Mouse (Mus musculus): ENCODE results near the gene Fam129b.

Gene Fam129b

DNA sequence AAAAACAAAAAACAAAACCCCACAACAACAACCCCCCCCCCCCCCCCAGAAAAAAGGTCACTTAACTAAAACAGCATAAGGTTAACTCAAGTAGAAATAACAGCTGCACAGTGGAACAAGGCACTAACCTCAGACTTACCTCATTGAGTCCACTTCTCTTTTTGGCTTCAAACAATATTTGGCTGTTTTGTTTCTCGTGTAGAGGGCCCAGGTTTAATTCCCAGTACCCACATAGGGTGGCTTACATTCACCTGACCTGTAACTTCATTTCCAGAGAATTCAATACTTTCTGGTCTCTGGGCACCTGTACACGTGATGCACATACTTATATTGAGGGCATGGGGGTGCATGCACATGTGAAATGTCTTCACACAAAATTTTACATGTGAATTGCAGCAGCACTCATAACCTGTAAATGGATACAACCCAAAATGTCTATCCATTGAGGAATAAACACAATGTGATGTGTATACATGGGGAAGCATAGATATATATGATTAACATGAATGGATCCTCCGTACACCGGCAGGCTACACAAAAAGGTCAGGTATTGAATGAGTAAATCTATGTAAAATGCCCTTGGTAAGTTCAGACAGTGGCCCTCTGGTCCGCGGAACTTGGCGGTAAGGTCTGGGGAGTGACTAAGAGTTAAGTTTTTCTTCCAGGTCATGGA is 89.7 kb downstream of the Fam129b start:
- DNase-seq (ENCODE audit: low spot score in 2 of 2): no peak

DNA sequence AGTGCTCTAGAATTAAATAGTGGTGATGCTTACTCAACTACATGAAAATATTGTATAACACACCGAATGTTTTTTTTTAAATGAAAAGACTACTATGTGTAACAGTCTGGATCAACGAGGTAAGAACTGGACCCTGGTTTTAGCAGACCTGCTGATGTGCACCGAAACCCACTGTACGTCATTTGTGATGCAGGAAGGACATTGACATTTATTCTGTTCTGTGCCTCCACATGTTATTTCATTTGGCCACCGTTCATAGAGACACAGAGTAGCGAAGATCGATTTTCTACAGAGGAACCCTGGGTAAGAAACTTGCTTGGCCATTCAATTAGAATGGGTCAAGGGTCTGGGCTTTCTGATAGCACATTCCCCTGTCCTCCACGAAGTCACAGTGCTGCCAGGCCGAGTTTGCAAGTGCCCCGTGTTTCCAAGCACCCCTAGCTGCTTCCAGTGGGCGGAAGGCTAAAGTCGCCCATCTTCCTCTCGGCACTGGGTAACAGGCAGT is 90.3 kb downstream of the Fam129b start:
- DNase-seq (ENCODE audit: low spot score in 2 of 2): no peak

DNA sequence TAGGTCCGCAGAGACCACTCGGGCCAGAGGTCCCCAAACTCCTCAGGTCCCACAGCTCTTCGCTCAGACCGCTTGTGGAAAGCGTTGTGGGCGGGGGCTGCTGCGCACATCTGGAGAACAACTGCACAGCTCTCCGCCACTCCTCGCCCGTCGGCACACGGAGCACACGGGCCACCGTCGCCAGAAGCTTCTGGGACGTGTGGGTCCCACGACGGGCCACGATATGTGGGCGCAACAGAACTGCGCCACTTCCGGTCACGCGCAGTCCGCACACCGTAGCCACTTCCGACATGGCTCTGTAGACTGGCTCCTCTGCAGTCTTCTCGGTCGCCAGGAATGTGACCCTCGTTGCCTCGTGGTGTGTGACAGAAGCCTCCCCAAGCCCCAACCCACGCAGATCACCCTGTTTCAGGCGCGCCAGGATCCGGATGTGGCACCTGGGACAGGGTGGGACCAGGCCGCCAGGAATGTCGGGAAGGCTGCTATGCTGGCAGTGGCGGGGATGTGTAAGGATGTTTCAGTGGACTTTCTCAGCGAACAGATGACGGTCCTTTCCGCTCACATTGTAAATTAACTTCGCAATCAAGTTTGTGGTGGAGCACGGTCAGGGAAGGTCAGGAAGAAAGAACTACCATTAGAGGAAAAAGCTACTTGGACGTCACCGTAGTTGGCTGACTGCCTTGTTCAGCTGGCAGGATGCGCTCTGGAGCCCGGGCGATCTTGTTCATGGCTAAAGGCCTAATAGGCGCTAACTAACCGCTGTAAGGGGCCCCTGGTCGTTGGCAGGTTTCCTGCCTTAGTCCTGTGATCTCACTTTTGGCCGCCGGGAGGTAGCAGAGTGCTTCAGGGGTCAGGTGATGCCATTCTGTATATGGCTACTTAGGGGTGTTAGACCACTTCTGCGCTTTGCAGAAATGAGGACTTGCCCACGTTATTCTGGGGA is 91.0 kb downstream of the Fam129b start:
- DNase-seq (ENCODE audit: low spot score in 2 of 2): peak; percentile 91

DNA sequence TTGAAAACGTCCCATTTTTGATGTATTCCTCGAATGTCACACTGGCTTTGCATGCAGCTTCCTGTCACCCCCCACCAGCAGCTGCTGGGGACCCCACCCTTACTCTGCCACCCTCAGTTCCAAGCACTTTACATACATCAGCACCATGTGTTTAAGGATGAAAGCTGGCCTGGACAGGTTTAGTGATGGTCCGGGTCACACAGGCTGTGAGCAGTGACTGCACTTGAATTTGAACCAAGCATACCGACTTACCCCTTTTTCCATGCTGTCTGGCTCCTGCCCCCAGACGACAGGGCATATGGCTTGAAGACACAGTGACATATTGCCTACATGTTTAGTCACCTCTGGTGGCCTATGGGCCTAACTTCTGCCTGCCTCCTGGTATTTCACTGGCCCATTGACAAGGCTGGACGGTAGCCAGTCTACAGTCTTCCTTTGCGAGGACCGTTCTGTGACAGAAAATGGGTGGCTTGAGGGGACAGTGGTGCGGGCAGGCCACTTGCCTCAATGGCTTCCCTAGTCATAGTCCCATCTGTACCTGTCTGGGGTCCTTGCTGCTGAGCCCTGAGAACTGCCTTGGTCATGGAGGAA is 92.2 kb downstream of the Fam129b start:
- no peak for DNase-seq (ENCODE audit: low spot score in 2 of 2)

DNA sequence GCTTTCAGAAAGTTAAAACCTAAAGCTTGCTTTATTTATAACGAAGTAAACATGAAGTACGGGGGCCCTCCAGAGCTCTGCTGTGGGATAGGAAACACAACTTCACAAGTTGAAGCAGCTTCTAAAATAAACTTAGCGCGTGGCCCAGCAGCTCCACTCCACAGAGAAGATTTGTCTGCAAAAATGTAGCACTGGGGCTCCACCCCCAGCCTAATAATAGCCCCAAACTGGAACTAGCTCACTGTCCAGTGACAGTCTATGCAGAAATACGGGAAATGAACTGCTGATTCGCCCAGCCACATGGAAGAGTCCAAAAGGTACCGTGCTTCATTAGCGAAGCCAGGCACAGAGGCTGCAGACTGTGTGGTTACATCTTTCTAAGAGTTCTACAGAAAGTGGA is 93.4 kb downstream of the Fam129b start:
- DNase-seq (ENCODE audit: low spot score in 2 of 2): peak; percentile 67 to 72

DNA sequence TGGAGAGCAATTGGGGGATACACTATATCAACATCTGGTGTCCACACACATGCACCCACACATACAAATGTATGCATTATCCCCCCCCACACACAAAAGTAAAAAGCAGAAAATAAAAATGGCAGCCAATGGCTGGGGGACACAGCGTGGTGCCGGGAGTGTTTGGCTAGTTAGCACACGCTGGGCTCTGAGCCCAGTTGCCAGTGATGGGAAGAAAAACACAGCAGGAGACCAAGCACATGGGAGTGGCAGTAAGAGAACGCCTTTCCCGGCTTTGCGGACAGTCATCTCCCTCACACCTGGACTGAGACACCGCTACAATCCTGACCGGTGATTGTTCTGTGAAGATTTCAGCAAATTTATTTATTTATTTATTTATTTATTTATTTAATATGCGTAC is 95.3 kb downstream of the Fam129b start:
- no peak for DNase-seq (ENCODE audit: low spot score in 2 of 2)

DNA sequence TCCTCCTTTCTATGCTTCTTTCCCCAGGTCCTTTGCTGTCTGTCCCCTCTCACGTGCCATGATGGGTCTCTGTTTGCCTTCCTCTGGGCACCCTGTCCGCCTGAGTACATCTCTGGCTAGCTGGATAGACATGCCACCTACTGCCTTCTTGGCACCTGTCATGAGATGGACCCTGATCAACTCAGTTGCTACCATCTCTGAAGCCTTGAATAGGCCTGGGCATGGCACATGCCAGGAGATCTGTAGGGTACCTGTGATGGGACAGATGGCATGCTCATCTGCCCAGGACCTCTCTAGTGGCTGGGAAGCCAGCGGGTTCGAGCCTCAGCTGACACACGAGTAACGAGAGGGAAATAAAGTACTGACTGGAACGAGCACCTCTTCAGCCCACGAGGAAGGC is 98.3 kb downstream of the Fam129b start:
- DNase-seq (ENCODE audit: low spot score in 2 of 2): no peak
